Mouse (Mus musculus) heart, embryonic 10.5 days (tissue): Measurements from ENCODE around the gene Vwf. TPM values are rescaled to one million over a fixed set of nuclear protein-coding genes. Genes with fewer than 3 reads are reported as not detected.
A peak's percentile ranks its signal among the peaks of the same experiment; 100 is the strongest.

Source experiments
- DNase-seq: peaks from one replicate; pipeline ENCODE4 v3.0.0-alpha.2; 2017; ENCODE audit warnings: low spot score
- H3K27ac ChIP-seq: fragments of 300-500 bp; sonication (generic); 2 replicates; pipeline ENCODE4 v1.5.1; 2016; ENCODE audit warnings: mild to moderate bottlenecking
- H3K27me3 ChIP-seq: fragments of 300-500 bp; sonication (generic); 2 replicates; pipeline ENCODE4 v1.6.1; 2016; ENCODE audit warnings: mild to moderate bottlenecking; ENCODE audit not compliant: poor library complexity, insufficient read depth, severe bottlenecking
- H3K36me3 ChIP-seq: fragments of 300-500 bp; sonication (generic); 2 replicates; pipeline ENCODE4 v1.6.1; 2016; ENCODE audit warnings: mild to moderate bottlenecking, moderate library complexity
- H3K4me1 ChIP-seq: fragments of 300-500 bp; sonication (generic); 2 replicates; pipeline ENCODE4 v1.6.1; 2016; ENCODE audit warnings: mild to moderate bottlenecking
- H3K4me3 ChIP-seq: fragments of 300-500 bp; sonication (generic); 2 replicates; pipeline ENCODE4 v1.5.1; 2016; ENCODE audit warnings: mild to moderate bottlenecking, moderate library complexity
- H3K9me3 ChIP-seq: fragments of 300-500 bp; sonication (generic); 2 replicates; pipeline ENCODE4 v1.6.1; 2016; ENCODE audit warnings: mild to moderate bottlenecking, moderate library complexity
- WGBS: fragments of 180-500 bp; shearing (Covaris S2); methylation state at CpG from one replicate; pipeline ENCODE4 v1.1.7; 2016; 5-methylcytosine and 5-hydroxymethylcytosine counted together
- polyA plus RNA-seq: library from polyadenylated mRNA; unstranded; fragments of >200 nt; fragmentation: Nextera tagmentation; extraction: Ambion mirVana; gene quantifications from 2 replicates; pipeline ENCODE4 v1.2.1, GENCODE M21; 2016

The Vwf gene
- polyA plus RNA-seq, 1 experiment from 2014 or later = 22.1 TPM

- WGBS = 68% methylated on average over 3 of the region's 3 CpGs
- Histone ChIP-seq H3K36me3 (no peaks in the 10 kb centered on the region), H3K27me3 (no peaks in the 10 kb centered on the region), H3K4me1 (0 out of 2 replicates have a peak, but pooled peaks cover 3% of the 10 kb centered on the region), H3K4me3 (no peak overlapping the region), H3K9me3 (no peaks in the 10 kb centered on the region), H3K27ac (no peak overlapping the region)
- no peak for DNase-seq
Measured at GRCm38 (mm10) chr6:125526066-125526465, 20.5 kb upstream of the Vwf start.

GRCm38 (mm10) chr6:125528614-125529200 lies 17.9 kb upstream of the Vwf start:
- 78% methylated on average over 9 of the region's 9 CpGs for WGBS
- Histone ChIP-seq H3K4me3 (no peak overlapping the region), H3K36me3 (no peaks in the 10 kb centered on the region), H3K27me3 (no peaks in the 10 kb centered on the region), H3K27ac (no peak overlapping the region), H3K4me1 (0 out of 2 replicates have a peak, but pooled peaks cover 3% of the 10 kb centered on the region), H3K9me3 (no peaks in the 10 kb centered on the region)
- DNase-seq = no peak

GRCm38 (mm10) chr6:125529479-125529878 lies 17.1 kb upstream of the Vwf start:
- no peaks in the 10 kb centered on the region for H3K27me3 ChIP-seq
- 64% methylated on average over 5 of the region's 5 CpGs for WGBS
- no peak for DNase-seq
- no peak overlapping the region for H3K27ac ChIP-seq
- no peak overlapping the region for H3K4me3 ChIP-seq
- H3K9me3 ChIP-seq = no peaks in the 10 kb centered on the region
- no peaks in the 10 kb centered on the region for H3K36me3 ChIP-seq
- 0 out of 2 replicates have a peak, but pooled peaks cover 3% of the 10 kb centered on the region for H3K4me1 ChIP-seq

- H3K4me1 ChIP-seq = no peaks in the 10 kb centered on the region
- WGBS = 85% methylated on average over 11 of the region's 11 CpGs
- no peaks in the 10 kb centered on the region for H3K27me3 ChIP-seq
- DNase-seq = no peak
- H3K9me3 ChIP-seq = no peaks in the 10 kb centered on the region
- H3K36me3 ChIP-seq = no peaks in the 10 kb centered on the region
- H3K4me3 ChIP-seq = no peak overlapping the region
- no peak overlapping the region for H3K27ac ChIP-seq
Measured at GRCm38 (mm10) chr6:125533104-125533650, 13.4 kb upstream of the Vwf start.

GRCm38 (mm10) chr6:125534990-125535389 lies 11.6 kb upstream of the Vwf start:
- Histone ChIP-seq H3K27me3 (no peaks in the 10 kb centered on the region), H3K36me3 (no peaks in the 10 kb centered on the region), H3K4me3 (no peak overlapping the region), H3K27ac (no peak overlapping the region), H3K4me1 (peaks cover under 1% of the 10 kb centered on the region; the same call in 1 of the 2 replicates), H3K9me3 (no peaks in the 10 kb centered on the region)
- 62% methylated on average over 5 of the region's 5 CpGs for WGBS
- no peak for DNase-seq

- H3K4me1 ChIP-seq = peaks cover 14% of the 10 kb centered on the region
- WGBS = 82% methylated on average over 5 of the region's 5 CpGs
- no peaks in the 10 kb centered on the region for H3K27me3 ChIP-seq
- no peaks in the 10 kb centered on the region for H3K9me3 ChIP-seq
- H3K27ac ChIP-seq = no peak overlapping the region
- no peaks in the 10 kb centered on the region for H3K36me3 ChIP-seq
- H3K4me3 ChIP-seq = no peak overlapping the region
- no peak for DNase-seq
Measured at GRCm38 (mm10) chr6:125538469-125538868, 8.1 kb upstream of the Vwf start.

- Histone ChIP-seq H3K27ac (no peak overlapping the region), H3K9me3 (no peaks in the 10 kb centered on the region), H3K27me3 (no peaks in the 10 kb centered on the region), H3K4me1 (peaks cover 14% of the 10 kb centered on the region), H3K4me3 (no peak overlapping the region), H3K36me3 (no peaks in the 10 kb centered on the region)
- WGBS = 70% methylated on average over 8 of the region's 8 CpGs
- DNase-seq = no peak
Measured at GRCm38 (mm10) chr6:125539423-125539822, 7.2 kb upstream of the Vwf start.

- H3K4me3 ChIP-seq = no peak overlapping the region
- H3K4me1 ChIP-seq = peaks cover 14% of the 10 kb centered on the region
- H3K9me3 ChIP-seq = no peaks in the 10 kb centered on the region
- no peaks in the 10 kb centered on the region for H3K36me3 ChIP-seq
- H3K27ac ChIP-seq = peak overlapping the region; percentile 53; the same call in 1 of the 2 replicates
- WGBS = 70% methylated on average over 10 of the region's 10 CpGs
- DNase-seq = no peak
- H3K27me3 ChIP-seq = no peaks in the 10 kb centered on the region
Measured at GRCm38 (mm10) chr6:125540199-125540598, 6.4 kb upstream of the Vwf start.

- no peak for DNase-seq
- Histone ChIP-seq H3K4me3 (no peak overlapping the region), H3K4me1 (peaks cover 14% of the 10 kb centered on the region), H3K36me3 (no peaks in the 10 kb centered on the region), H3K27ac (no peak overlapping the region), H3K9me3 (no peaks in the 10 kb centered on the region), H3K27me3 (no peaks in the 10 kb centered on the region)
- 74% methylated on average over 6 of the region's 6 CpGs for WGBS
Measured at GRCm38 (mm10) chr6:125540826-125541225, 5.7 kb upstream of the Vwf start.

GRCm38 (mm10) chr6:125541296-125541695 lies 5.3 kb upstream of the Vwf start:
- WGBS = 34% methylated on average over 6 of the region's 6 CpGs
- no peak for DNase-seq

GRCm38 (mm10) chr6:125548406-125548805 lies 1.8 kb downstream of the Vwf start:
- 65% methylated on average over 10 of the region's 10 CpGs for WGBS

More at GRCm38 (mm10) chr6:125541296-125541695, 5.3 kb upstream of the Vwf start:
- Histone ChIP-seq H3K27ac (no peak overlapping the region), H3K36me3 (no peaks in the 10 kb centered on the region), H3K9me3 (no peaks in the 10 kb centered on the region), H3K4me3 (no peak overlapping the region), H3K27me3 (no peaks in the 10 kb centered on the region), H3K4me1 (peaks cover 14% of the 10 kb centered on the region)

GRCm38 (mm10) chr6:125550172-125550571 lies 3.6 kb downstream of the Vwf start:
- Histone ChIP-seq H3K4me3 (no peak overlapping the region), H3K27ac (no peak overlapping the region), H3K36me3 (no peaks in the 10 kb centered on the region), H3K9me3 (no peaks in the 10 kb centered on the region), H3K27me3 (no peaks in the 10 kb centered on the region), H3K4me1 (0 out of 2 replicates have a peak, but pooled peaks cover 5% of the 10 kb centered on the region)
- 69% methylated on average over 5 of the region's 5 CpGs for WGBS
- DNase-seq = no peak

More at GRCm38 (mm10) chr6:125548406-125548805, 1.8 kb downstream of the Vwf start:
- no peak for DNase-seq
- Histone ChIP-seq H3K27ac (no peak overlapping the region), H3K36me3 (no peaks in the 10 kb centered on the region), H3K9me3 (no peaks in the 10 kb centered on the region), H3K4me1 (0 out of 2 replicates have a peak, but pooled peaks cover 5% of the 10 kb centered on the region), H3K27me3 (no peaks in the 10 kb centered on the region), H3K4me3 (no peak overlapping the region)

GRCm38 (mm10) chr6:125552760-125553159 lies 6.2 kb downstream of the Vwf start:
- peak overlapping the region; percentile 64 for H3K27ac ChIP-seq
- no peaks in the 10 kb centered on the region for H3K9me3 ChIP-seq
- no peaks in the 10 kb centered on the region for H3K27me3 ChIP-seq
- H3K4me1 ChIP-seq = 0 out of 2 replicates have a peak, but pooled peaks cover 5% of the 10 kb centered on the region
- 36% methylated on average over 6 of the region's 6 CpGs for WGBS
- no peaks in the 10 kb centered on the region for H3K36me3 ChIP-seq
- no peak for DNase-seq
- H3K4me3 ChIP-seq = 0 out of 2 replicates have a peak overlapping the region, but pooled peaks have one; percentile 20
